Comparison of ENCODE assay signal across 8 mouse cellular contexts in genomic region chr15:103013238-103013984, GRCm38 (mm10). TPM values are rescaled to one million over a fixed set of nuclear protein-coding genes. Genes with fewer than 3 reads are reported as not detected.
DNase-seq lines count a peak whose midpoint lies in the region; ATAC-seq and TF ChIP-seq lines count a peak whose summit lies in the region.

No protein-coding gene starts in this region.

- H3K36me3 ChIP-seq in hindbrain, embryonic 11.5 days (ENCODE audit: control insufficient read depth, insufficient read depth, low read length), result no peaks in the 10 kb centered on the region

- H3K4me2 ChIP-seq in hindbrain, embryonic 11.5 days (replicated peaks; ENCODE audit: low read depth, low read length), result 0 out of 2 replicates have a peak overlapping the region, but pooled peaks have one; percentile 36

- DNase-seq in gastrocnemius, adult 2 months, result peak; percentile 70
- no peak for DNase-seq in gastrocnemius, adult 8-10 months (ENCODE audit: low spot score in 2 of 2)
- DNase-seq in ES-CJ7 (ENCODE audit: low read depth, low spot score) (peak; percentile 74), liver (peak; percentile 42)
- DNase-seq in hindbrain, embryonic 11.5 days (ENCODE audit: low spot score), result peak; percentile 74
- DNase-seq in neural tube, embryonic 10.5 days (ENCODE audit: extremely low spot score, low spot score), result peak; percentile 77
- no peak for DNase-seq in spleen, adult 12 weeks (ENCODE audit: low spot score)

- H3K9ac ChIP-seq in hindbrain, embryonic 11.5 days (ENCODE audit: low read depth, low read length), result no peak overlapping the region; the same call in 1 of the 2 replicates

- no peaks in the 10 kb centered on the region for H3K4me1 ChIP-seq in cortical plate, adult 2 months (ENCODE audit: control insufficient read depth, insufficient read depth, low read length)
- peaks cover 2% of the 10 kb centered on the region; the same call in 1 of the 2 replicates for H3K4me1 ChIP-seq in hindbrain, embryonic 11.5 days (replicated peaks; ENCODE audit: control insufficient read depth, insufficient read depth, low read length)

- peak; percentile 17; the same call in 1 of the 2 replicates for ATAC-seq in hindbrain, embryonic 11.5 days (ENCODE audit: low FRiP score)

- peak overlapping the region; percentile 78 for H3K27ac ChIP-seq in gastrocnemius, adult 2 months
- H3K27ac ChIP-seq in cortical plate, adult 2 months (ENCODE audit: insufficient read depth, low read length), result no peak overlapping the region
- peak overlapping the region; percentile 90; the same call in 1 of the 2 replicates for H3K27ac ChIP-seq in hindbrain, embryonic 11.5 days (ENCODE audit: low read depth, low read length)

- no peak for TF ChIP-seq POLR2A in cortical plate, adult 2 months (IDR thresholded peaks at IDR 0.05; ENCODE audit: extremely low read depth, insufficient read depth, low read length)

- 3% methylated on average over 17 of the region's 17 CpGs for WGBS in hindbrain, embryonic 11.5 days

- TF ChIP-seq CTCF in gastrocnemius, adult 2 months (IDR thresholded peaks at IDR 0.05), result peak; percentile 83
- peak; percentile 85 for TF ChIP-seq CTCF in cortical plate, adult 2 months (IDR thresholded peaks at IDR 0.05; ENCODE audit: extremely low read depth, insufficient read depth, low read length)

- peaks cover 98% of the 10 kb centered on the region for H3K27me3 ChIP-seq in hindbrain, embryonic 11.5 days (ENCODE audit: control insufficient read depth, insufficient read depth, low read length)

- peak overlapping the region; percentile 67 for H3K4me3 ChIP-seq in gastrocnemius, adult 2 months
- no peak overlapping the region for H3K4me3 ChIP-seq in cortical plate, adult 2 months (ENCODE audit: insufficient read depth, low read length)
- peak overlapping the region; percentile 46 for H3K4me3 ChIP-seq in hindbrain, embryonic 11.5 days (ENCODE audit: low read depth, low read length)

- intact Hi-C loops in gastrocnemius, adult 2 months (cut with DNase I), result loop anchor here (1.0 kb wide), 1 partner anchor 107 kb away; no protein-coding TSS in a partner anchor

- H3K9me3 ChIP-seq in hindbrain, embryonic 11.5 days (ENCODE audit: control insufficient read depth, low read length), result no peaks in the 10 kb centered on the region

RNA-seq across cellular contexts. Expression of gene Hoxc4, which starts 5.3 kb away (rescaled TPM):
- total RNA-seq in gastrocnemius, adult 2 months (2021), result 1 to 10 TPM; 4.3 to 4.6 TPM
- 1 to 10 TPM; 4.6 to 5.6 (median 4.7) TPM for total RNA-seq in gastrocnemius, adult 8-10 months (2022)
- polyA plus RNA-seq in cortical plate, adult 2 months (2012; rRNA removed), result not detected in 2 replicates
- 37.3 and 37.8 TPM in 2 replicates for polyA plus RNA-seq in hindbrain, embryonic 11.5 days (2014; fragmentation: Nextera tagmentation; extraction: Ambion mirVana)

RNA-seq across cellular contexts. Expression of gene Hoxc6, which starts 15.4 kb away (rescaled TPM):
- total RNA-seq in gastrocnemius, adult 2 months (2021), result 1 to 10 TPM; 8.1 to 8.6 TPM
- total RNA-seq in gastrocnemius, adult 8-10 months (2022), result 1 to 10 TPM; 4.5 to 6.3 (median 5.2) TPM
- not detected in 2 replicates for polyA plus RNA-seq in cortical plate, adult 2 months (2012; rRNA removed)
- 0.45 and 5.4 TPM in 2 replicates for polyA plus RNA-seq in hindbrain, embryonic 11.5 days (2014; fragmentation: Nextera tagmentation; extraction: Ambion mirVana)

RNA-seq across cellular contexts. Expression of gene Hoxc8, which starts 23.0 kb away (rescaled TPM):
- 1 to 10 TPM; 1.0 to 2.8 TPM for total RNA-seq in gastrocnemius, adult 2 months (2021)
- total RNA-seq in gastrocnemius, adult 8-10 months (2022), result 1 to 10 TPM; 1.3 to 1.5 (median 1.4) TPM
- not detected in 2 replicates for polyA plus RNA-seq in cortical plate, adult 2 months (2012; rRNA removed)
- not detected in 2 replicates for polyA plus RNA-seq in hindbrain, embryonic 11.5 days (2014; fragmentation: Nextera tagmentation; extraction: Ambion mirVana)

RNA-seq across cellular contexts. Expression of gene Hoxc9, which starts 37.2 kb away (rescaled TPM):
- total RNA-seq in gastrocnemius, adult 2 months (2021), result 1 to 10 TPM; 6.7 to 8.3 TPM
- total RNA-seq in gastrocnemius, adult 8-10 months (2022), result 1 to 10 TPM; 5.3 to 7.4 (median 6.0) TPM
- not detected in 2 replicates for polyA plus RNA-seq in cortical plate, adult 2 months (2012; rRNA removed)
- polyA plus RNA-seq in hindbrain, embryonic 11.5 days (2014; fragmentation: Nextera tagmentation; extraction: Ambion mirVana), result not detected in 2 replicates

RNA-seq across cellular contexts. Expression of gene Hoxc5, which starts 46.2 kb away (rescaled TPM):
- total RNA-seq in gastrocnemius, adult 2 months (2021), result 1 to 10 TPM; 2.7 to 2.9 TPM
- 1 to 10 TPM; 1.6 to 3.4 (median 2.4) TPM for total RNA-seq in gastrocnemius, adult 8-10 months (2022)
- polyA plus RNA-seq in cortical plate, adult 2 months (2012; rRNA removed), result not detected in 2 replicates
- polyA plus RNA-seq in hindbrain, embryonic 11.5 days (2014; fragmentation: Nextera tagmentation; extraction: Ambion mirVana), result 21.0 and 21.6 TPM in 2 replicates

Comparison
In these comparisons a context has a peak if more than half of its experiments do, and no peak if none do; other contexts are left out.
1. DNase-seq: peak in gastrocnemius, adult 2 months (single experiment), ES-CJ7 (single experiment), hindbrain, embryonic 11.5 days (single experiment), liver (single experiment) and neural tube, embryonic 10.5 days (single experiment); none in gastrocnemius, adult 8-10 months (0 of 2) and spleen, adult 12 weeks (single experiment).